Mouse (Mus musculus): Measurements from ENCODE around the gene Hist2h4. TPM values are rescaled to one million over a fixed set of nuclear protein-coding genes. Genes with fewer than 3 reads are reported as not detected.
"Not testable (repeated sequence)": the region's sequence is repeated elsewhere in the genome, so short reads cannot be mapped to it uniquely, and the experiment has no call there.

Gene Hist2h4
- total RNA-seq, 4 experiments from 2014 or later, result 27.4 to 37.9 (median 32.5) TPM

DNA sequence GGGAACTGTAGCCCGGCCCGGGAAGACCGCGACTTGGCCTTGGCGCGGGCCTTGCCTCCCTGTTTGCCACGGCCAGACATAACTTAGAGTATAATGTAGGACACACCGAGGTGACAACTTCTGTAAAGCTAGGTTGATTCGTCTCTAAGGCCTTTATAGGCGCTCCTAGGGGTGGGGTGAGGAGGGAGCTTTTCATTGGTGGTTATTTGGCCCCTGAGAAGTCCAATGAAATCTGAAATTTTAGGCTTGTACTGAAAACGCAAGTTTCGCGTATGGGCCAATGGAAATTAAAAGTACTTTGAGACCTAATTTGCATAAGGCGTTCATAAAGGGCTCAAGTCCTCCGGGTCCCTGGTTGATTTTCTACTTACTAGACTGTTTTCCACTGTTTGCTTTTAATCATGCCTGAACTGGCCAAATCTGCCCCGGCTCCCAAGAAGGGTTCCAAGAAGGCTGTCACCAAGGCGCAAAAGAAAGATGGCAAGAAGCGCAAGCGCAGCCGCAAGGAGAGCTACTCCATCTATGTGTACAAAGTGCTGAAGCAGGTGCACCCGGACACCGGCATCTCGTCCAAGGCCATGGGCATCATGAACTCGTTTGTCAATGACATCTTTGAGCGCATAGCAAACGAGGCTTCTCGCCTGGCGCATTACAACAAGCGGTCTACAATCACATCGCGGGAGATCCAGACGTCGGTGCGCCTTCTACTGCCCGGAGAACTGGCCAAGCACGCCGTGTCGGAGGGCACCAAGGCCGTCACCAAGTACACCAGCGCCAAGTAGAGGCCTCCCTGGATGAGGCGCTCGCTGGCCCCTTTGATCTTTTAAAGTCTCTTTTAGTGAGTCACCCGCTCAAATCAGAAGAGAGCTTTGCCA, 42.1 kb downstream of the Hist2h4 start, which contains the start of the genes Hist2h2ac and Hist2h2be:
Hist2h2ac (minus strand) TSS at position 116 of the 875 bp plus-strand sequence.
Hist2h2be (plus strand) TSS at position 355 of the 875 bp plus-strand sequence.
- DNase-seq, result peak; percentile 92

DNA sequence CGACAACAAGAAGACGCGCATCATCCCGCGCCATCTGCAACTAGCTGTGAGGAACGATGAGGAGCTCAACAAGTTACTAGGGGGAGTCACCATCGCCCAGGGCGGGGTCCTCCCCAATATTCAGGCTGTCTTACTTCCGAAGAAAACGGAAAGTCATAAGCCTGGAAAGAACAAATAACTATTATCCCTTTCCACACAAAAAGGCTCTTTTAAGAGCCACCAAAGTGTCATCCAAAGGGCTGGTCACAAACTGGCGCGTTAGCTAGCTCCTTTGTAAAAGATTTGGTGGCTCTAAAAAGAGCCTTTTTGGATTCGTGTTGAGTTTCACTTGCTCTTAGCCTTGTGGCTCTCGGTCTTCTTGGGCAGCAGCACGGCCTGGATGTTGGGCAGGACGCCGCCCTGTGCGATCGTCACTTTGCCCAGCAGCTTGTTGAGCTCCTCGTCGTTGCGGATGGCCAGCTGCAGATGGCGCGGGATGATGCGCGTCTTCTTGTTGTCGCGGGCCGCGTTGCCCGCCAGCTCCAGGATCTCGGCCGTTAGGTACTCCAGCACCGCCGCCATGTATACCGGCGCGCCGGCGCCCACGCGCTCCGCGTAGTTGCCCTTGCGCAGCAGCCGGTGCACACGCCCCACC, 42.9 kb downstream of the Hist2h4 start:
- not testable (repeated sequence) for DNase-seq

- peak; percentile 66 for DNase-seq
Observed at GRCm38 (mm10) chr3:96219661-96220130, 43.4 kb downstream of the Hist2h4 start, which contains the start of the genes Bola1 and Hist2h2ab. Gene Bola1 (minus strand): TSS chr3:96219709. Gene Hist2h2ab (plus strand): TSS chr3:96219865.

DNA sequence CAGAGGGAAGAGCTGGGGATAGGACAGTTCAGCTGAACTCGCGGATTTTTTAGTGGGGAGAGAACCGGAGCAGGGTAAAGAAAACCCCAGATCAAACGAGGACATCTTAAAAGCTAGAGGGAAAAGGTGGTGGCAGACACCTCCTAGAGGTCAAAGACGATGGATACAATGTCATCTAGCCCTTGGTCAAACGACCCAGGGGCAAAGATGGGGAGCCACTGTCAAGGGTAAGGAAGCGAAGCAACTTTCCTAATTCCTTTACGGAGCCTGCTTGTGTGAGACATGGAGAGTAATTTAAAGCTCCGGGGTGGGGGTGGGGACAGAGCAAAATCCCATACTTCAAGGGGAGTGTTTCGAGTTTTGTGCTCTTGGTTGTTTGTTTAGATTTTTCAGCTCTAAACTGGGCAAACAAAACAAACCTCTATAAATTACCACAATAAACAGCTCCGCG, 43.9 kb downstream of the Hist2h4 start:
- no peak for DNase-seq

Small RNA genes within 50 kb of the gene (microRNA-seq; reads per million reads assigned to microRNA genes)
- gene Gm44492 (0 to 0.17 reads per million in 2 experiments), gene Gm47311 (0 reads per million in 2 experiments), gene Gm47313 (0 reads per million in 2 experiments)

Other genes starting within 250 kb of the Hist2h4 start
- gene Vps45, start 204.8 kb downstream of the Hist2h4 start, total RNA-seq (2022), result 10 to 100 TPM; 29.7 to 49.0 (median 34.9) TPM
- 10 to 100 TPM; 37.8 to 55.2 (median 47.2) TPM for gene Otud7b, start 158.8 kb downstream of the Hist2h4 start, total RNA-seq (2022)
- gene Mtmr11, start 101.3 kb downstream of the Hist2h4 start, total RNA-seq (2022), result 10 to 100 TPM; 14.7 to 70.7 (median 43.7) TPM
- gene Sf3b4, start 91.0 kb downstream of the Hist2h4 start, total RNA-seq (2022), result 10 to 100 TPM; 46.8 to 59.3 (median 50.8) TPM
- gene Sv2a, start 82.2 kb downstream of the Hist2h4 start, total RNA-seq (2022), result 10 to 100 TPM in 3 of 4 experiments, 1 to 10 TPM in 1; 9.4 to 16.7 (median 13.6) TPM
- 10 to 100 TPM; 24.2 to 48.0 (median 33.0) TPM for gene Bola1, start 43.6 kb downstream of the Hist2h4 start, total RNA-seq (2022)
- gene Hist2h2ab, start 43.4 kb downstream of the Hist2h4 start, total RNA-seq (2022), result 1 to 10 TPM; 4.8 to 9.2 (median 9.0) TPM
- gene Hist2h2ac, start 42.4 kb downstream of the Hist2h4 start, total RNA-seq (2022), result 10 to 100 TPM; 53.1 to 90.6 (median 58.9) TPM
- 10 to 100 TPM; 13.8 to 27.3 (median 25.2) TPM for gene Hist2h2be, start 42.2 kb downstream of the Hist2h4 start, total RNA-seq (2022)
- gene Hist2h3c2, start 24.2 kb downstream of the Hist2h4 start, total RNA-seq (2022), result 10 to 100 TPM; 13.0 to 27.9 (median 18.2) TPM
- gene Hist2h2aa2, start 23.0 kb downstream of the Hist2h4 start, total RNA-seq (2022), result 100 to 1,000 TPM; 483 to 517 (median 507) TPM
- 10 to 100 TPM; 14.1 to 18.6 (median 17.5) TPM for gene Hist2h2aa1, start 17.8 kb downstream of the Hist2h4 start, total RNA-seq (2022)
- gene Hist2h3c1, start 16.6 kb downstream of the Hist2h4 start, total RNA-seq (2022), result not detected
- 100 to 1,000 TPM in 1 of 4 experiments, 10 to 100 TPM in 3; 50.3 to 108 (median 73.7) TPM for gene Hist2h3b, start 5.3 kb upstream of the Hist2h4 start, total RNA-seq (2022)
- gene Hist2h2bb, start 6.4 kb upstream of the Hist2h4 start, total RNA-seq (2022), result 100 to 1,000 TPM in 1 of 4 experiments, 10 to 100 TPM in 3; 70.8 to 139 (median 88.2) TPM
- 1 to 10 TPM; 2.2 to 4.3 (median 3.3) TPM for gene Fcgr1, start 30.7 kb upstream of the Hist2h4 start, total RNA-seq (2022)
- not detected for gene BC107364, start 189.0 kb upstream of the Hist2h4 start, total RNA-seq (2022)

Measured in adrenal gland, adult 8-10 months (tissue).